Mouse (Mus musculus) ES-E14 (cell line): ENCODE results near the gene Wiz. TPM values are rescaled to one million over a fixed set of nuclear protein-coding genes. Genes with fewer than 3 reads are reported as not detected.
A peak's percentile ranks its signal among the peaks of the same experiment; 100 is the strongest.

Experiments
- DNase-seq: peaks from one replicate; pipeline ENCODE4 v3.0.0-alpha.2; 2013; ENCODE audit warnings: low read depth, low spot score
- H3K27ac ChIP-seq: 2 replicates; pipeline ENCODE4 v1.5.1; 2012; ENCODE audit warnings: low read depth, mild to moderate bottlenecking, low read length, moderate library complexity, mixed read lengths; ENCODE audit not compliant: poor library complexity, insufficient read depth, severe bottlenecking
- H3K36me3 ChIP-seq: 2 replicates; pipeline ENCODE4 v1.6.1; 2012; ENCODE audit warnings: mild to moderate bottlenecking, low read length, moderate library complexity, mixed read lengths; ENCODE audit not compliant: control insufficient read depth, poor library complexity, insufficient read depth, severe bottlenecking
- H3K4me1 ChIP-seq, 2 experiments: fragments of 150-350 bp in 1 of 2; sonication (generic) in 1 of 2; 2 replicates each; pipeline ENCODE4 v1.6.1; 2012; ENCODE audit warnings: low read length in 2 of 2, mild to moderate bottlenecking in 1 of 2, mixed read lengths in 1 of 2; ENCODE audit not compliant: control insufficient read depth in 2 of 2, insufficient read depth in 2 of 2, poor library complexity in 1 of 2
- H3K4me3 ChIP-seq, 2 experiments: fragments of 150-350 bp in 1 of 2; sonication (generic) in 1 of 2; 2 replicates each; pipeline ENCODE4 v1.5.1; 2012; ENCODE audit warnings: low read length in 2 of 2, low read depth in 1 of 2, mild to moderate bottlenecking in 1 of 2, mixed read lengths in 1 of 2; ENCODE audit not compliant: insufficient read depth in 1 of 2, poor library complexity in 1 of 2, severe bottlenecking in 1 of 2
- H3K9ac ChIP-seq: 2 replicates; pipeline ENCODE4 v1.6.1; 2012; ENCODE audit warnings: low read depth, mild to moderate bottlenecking, low read length, mixed read lengths; ENCODE audit not compliant: poor library complexity, insufficient read depth, severe bottlenecking
- H3K9me3 ChIP-seq: fragments of 150-350 bp; sonication (generic); 2 replicates; pipeline ENCODE4 v1.6.1; 2012; ENCODE audit warnings: low read depth, mild to moderate bottlenecking, low read length; ENCODE audit not compliant: control insufficient read depth, insufficient read depth
- CHD2 ChIP-seq: IDR thresholded peaks from 2 replicates; pipeline ENCODE4 v1.6.1; 2014; ENCODE audit warnings: mild to moderate bottlenecking, low read depth, low read length, inconsistent platforms
- HCFC1 ChIP-seq: IDR thresholded peaks from 2 replicates; pipeline ENCODE4 v1.6.1; 2012; ENCODE audit warnings: low read length, inconsistent platforms, borderline replicate concordance; ENCODE audit not compliant: insufficient read depth
- MAFK ChIP-seq: IDR thresholded peaks from 2 replicates; pipeline ENCODE4 v1.6.1; 2014; ENCODE audit warnings: mild to moderate bottlenecking, low read depth, low read length, inconsistent platforms; ENCODE audit not compliant: insufficient read depth
- ZC3H11A ChIP-seq: IDR thresholded peaks from 2 replicates; pipeline ENCODE4 v1.6.1; 2012; ENCODE audit warnings: low read depth, mild to moderate bottlenecking, inconsistent platforms, low read length, borderline replicate concordance
- ZNF384 ChIP-seq: IDR thresholded peaks from 2 replicates; pipeline ENCODE4 v1.6.1; 2012; ENCODE audit warnings: low read depth, low read length, inconsistent platforms
- in situ Hi-C, 2 experiments: fragments of 600-800 bp; cut with MboI; formaldehyde crosslinking; loops; one replicate each; pipeline ENCODE4 v1.15.1; 2025; ENCODE audit warnings: low sequenced_read_pairs in 2 of 2, inconsistent platforms in 1 of 2; ENCODE audit not compliant: unreplicated experiment in 2 of 2
- total RNA-seq: library from RNA; depleted of rRNA; stranded (reverse); fragments of 300-350 nt; gene quantifications from 2 replicates; pipeline ENCODE4 v1.2.3, GENCODE M21; 2012

The Wiz gene
- total RNA-seq, 1 experiment = 10.4 TPM

DNA sequence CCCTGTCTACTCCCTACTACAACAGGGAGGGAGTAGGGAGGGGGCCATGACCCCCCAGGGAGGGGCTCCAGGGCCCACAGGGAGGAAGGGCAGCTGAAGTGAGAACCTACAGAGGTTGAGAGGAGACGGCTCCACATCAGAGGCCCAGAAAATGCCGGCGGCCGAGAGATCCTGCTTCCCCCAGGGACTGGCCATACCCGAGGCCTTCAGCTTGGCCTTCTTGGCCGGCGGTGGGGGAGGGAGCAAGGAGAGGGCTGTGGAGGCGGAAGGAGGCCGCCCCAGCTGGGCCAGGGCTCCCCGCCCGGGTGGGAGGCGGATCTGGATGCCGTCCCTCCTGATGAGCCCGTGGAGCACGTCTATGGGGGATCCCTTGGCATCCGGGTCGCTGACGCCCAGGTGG, 29.3 kb downstream of the Wiz start:
- peaks cover 0 to 14% of the 10 kb centered on the region in 2 experiments; a peak in 2 of 4 replicates for H3K4me1 ChIP-seq
- H3K36me3 ChIP-seq = peaks cover 56% of the 10 kb centered on the region
- 0 out of 2 replicates have a peak overlapping the region, but pooled peaks have one; percentile 16 for H3K9ac ChIP-seq
- no peaks in the 10 kb centered on the region for H3K9me3 ChIP-seq
- no peak for DNase-seq
- no peak for TF ChIP-seq ZC3H11A
- no peak for TF ChIP-seq MAFK
- no peak for TF ChIP-seq ZNF384
- TF ChIP-seq CHD2 = no peak
- no peak for TF ChIP-seq HCFC1
- H3K4me3 ChIP-seq = no peak overlapping the region
- H3K27ac ChIP-seq = no peak overlapping the region
- in situ Hi-C loops = no loop called here

DNA sequence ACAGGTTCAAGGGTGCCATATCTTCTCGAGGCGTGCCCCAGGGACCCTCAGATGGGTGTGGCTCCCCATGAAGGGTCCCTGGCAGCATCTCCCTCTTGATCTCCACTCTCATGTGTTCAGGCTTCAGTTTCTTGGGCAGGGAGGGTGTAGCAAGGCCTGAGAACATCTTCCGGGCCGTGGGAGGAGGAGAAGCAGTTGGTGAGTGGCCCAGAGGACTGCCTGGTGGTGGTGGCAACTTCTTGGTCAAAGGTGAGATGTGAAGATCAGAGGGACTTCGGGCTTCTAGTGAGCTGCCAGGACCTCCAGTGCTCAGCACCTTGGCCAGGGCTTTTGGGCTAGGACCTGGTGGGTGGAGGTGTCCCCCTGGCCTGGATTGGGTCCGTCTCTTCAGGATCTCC, 30.3 kb downstream of the Wiz start:
- in situ Hi-C loops = no loop called here

DNA sequence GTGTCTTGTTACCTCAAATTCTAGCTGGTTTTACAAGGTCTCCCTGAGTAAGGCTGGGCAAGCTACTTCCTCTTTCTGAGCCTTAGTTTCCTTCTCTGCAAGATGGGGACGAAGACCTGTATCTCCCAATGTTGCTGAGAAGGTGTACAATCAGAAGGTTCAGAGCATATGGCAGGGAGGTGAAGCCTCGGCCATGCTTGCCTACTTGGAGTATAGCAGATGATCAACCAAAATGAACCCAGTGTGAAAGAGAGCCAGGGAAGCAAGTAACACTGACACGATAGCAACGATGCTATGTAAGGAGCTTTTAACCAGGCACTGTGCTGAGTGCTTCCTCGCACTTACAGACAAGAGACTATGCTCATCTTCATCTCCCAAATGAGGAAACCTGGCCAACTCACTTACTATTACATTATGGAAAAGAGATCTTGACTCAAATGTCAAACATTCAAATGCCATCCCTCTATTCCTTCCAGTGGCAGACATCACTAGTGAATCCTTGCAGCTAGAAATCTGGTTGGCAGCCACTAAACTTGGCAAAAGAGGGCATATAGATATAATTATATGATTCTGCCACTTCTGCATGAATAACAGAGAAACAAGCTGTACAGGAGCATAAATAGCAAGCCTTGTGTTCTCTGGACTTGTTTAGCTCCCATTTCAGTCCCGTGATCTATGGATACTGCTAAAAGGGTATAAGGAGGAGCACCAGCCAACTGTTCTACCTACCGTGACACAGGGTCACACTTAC, 30.9 kb downstream of the Wiz start:
- in situ Hi-C loops = no loop called here
- no peak overlapping the region for H3K9ac ChIP-seq
- H3K4me1 ChIP-seq = peaks cover 0 to 25% of the 10 kb centered on the region in 2 experiments; a peak in 2 of 4 replicates
- TF ChIP-seq CHD2 (no peak), MAFK (no peak), ZC3H11A (no peak), ZNF384 (no peak), HCFC1 (no peak)
- H3K27ac ChIP-seq = no peak overlapping the region
- DNase-seq = no peak
- no peaks in the 10 kb centered on the region for H3K9me3 ChIP-seq
- H3K4me3 ChIP-seq = no peak overlapping the region
- peaks cover 63% of the 10 kb centered on the region for H3K36me3 ChIP-seq

More for the DNA sequence above, 30.3 kb downstream of the Wiz start:
- no peak for DNase-seq
- H3K9me3 ChIP-seq = no peaks in the 10 kb centered on the region
- H3K4me1 ChIP-seq = peaks cover 0 to 20% of the 10 kb centered on the region in 2 experiments; a peak in 2 of 4 replicates
- no peak overlapping the region for H3K9ac ChIP-seq
- TF ChIP-seq CHD2 (no peak), HCFC1 (no peak), ZC3H11A (no peak), ZNF384 (no peak), MAFK (no peak)
- H3K27ac ChIP-seq = no peak overlapping the region
- H3K36me3 ChIP-seq = peaks cover 63% of the 10 kb centered on the region
- H3K4me3 ChIP-seq = no peak overlapping the region

DNA sequence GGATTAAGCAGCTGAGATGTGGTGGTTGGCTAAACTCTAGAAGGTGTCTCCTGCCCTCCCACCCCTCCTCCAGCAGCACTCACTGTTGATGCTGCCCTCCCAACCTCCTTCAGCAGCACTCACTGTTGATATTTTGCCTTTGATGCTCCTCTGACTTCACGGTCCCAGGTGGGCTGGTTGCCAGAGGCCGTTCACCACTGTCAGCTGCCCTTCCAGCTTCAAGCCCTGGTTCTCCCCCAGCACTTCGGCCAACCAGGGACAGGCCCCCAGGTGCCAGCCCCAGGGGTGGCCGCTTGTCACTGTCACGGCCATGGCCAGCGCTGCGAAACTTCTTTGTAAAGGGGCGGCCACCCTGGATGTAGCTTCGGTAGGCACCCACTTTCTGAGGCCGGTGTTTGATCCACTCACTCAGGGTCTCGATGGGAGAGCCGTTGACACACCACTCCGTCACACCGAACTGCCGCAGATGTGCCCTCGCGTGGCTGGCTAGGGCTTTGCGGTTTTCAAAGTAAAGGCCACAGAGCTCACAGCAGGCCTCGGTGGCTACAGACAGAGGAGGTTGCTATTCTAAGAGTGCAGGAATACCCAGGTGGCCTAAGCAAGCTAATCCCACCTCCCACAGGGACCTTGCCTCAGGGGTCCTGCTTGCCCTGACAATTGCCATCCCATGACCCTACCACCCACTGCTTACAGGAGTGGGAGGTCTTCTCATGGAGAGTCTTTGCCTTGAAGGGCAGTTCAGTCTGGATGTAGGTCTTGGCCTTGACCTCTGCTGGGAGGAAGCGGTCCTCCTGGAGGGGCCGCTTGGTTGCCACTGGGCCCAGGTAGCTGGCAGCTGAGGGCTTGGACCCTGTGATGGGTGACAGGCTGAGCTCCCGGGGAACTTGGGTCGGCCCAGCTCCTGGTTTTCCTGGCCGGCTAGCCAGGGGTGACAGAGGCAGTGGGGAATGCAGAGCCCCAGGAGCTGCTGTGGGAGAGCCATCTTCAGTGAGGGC, 32.2 kb downstream of the Wiz start:
- Histone ChIP-seq H3K9ac (no peak overlapping the region), H3K9me3 (no peaks in the 10 kb centered on the region), H3K4me3 (no peak overlapping the region), H3K36me3 (peaks cover 63% of the 10 kb centered on the region), H3K27ac (no peak overlapping the region), H3K4me1 (peaks cover 0 to 23% of the 10 kb centered on the region in 2 experiments; a peak in 2 of 4 replicates)
- in situ Hi-C loops = no loop called here
- TF ChIP-seq ZC3H11A (no peak), CHD2 (no peak), HCFC1 (no peak), MAFK (no peak)
- no peak for DNase-seq
